ENCODE assay signal across 13 mouse cellular contexts in the genomic region with DNA sequence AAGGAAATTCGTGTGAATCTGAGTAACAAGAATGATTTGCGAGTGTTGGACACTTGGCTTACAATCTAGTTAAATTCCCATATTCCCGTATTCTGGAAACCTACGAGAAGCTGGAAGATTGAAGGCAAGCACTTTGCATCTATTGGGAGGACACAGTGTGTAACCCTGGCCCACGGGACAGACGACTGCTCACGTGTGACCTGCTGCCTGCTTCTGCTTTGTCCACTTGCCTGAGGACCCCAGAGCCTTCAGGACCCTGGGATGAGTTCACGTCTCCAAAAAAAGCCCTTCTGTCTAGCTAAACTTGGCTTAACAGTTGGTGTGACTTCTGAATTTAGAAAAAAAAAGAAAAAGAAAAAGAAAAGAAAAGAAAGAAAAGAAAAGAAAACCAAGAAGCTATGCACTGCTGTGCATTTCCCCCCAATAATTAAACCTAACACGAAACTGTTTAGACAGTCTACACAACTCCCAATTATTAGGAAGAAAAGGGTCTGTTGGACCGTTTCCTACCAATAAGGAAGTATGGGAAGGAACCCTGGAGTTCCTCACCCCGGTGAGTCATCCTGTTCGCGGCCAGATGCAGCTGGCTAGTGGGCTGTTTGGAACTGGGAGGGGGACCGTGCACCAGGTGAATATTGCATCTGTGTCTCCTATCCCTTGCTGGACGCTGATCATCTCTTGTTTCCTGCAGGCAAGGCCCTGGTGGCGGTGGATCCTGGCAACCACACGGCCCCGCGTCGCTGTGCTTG. TPM values are rescaled to one million over a fixed set of nuclear protein-coding genes. Genes with fewer than 3 reads are reported as not detected.
DNase-seq lines count a peak whose midpoint lies in the region; ATAC-seq lines count a peak whose summit lies in the region.
"Had no signal": no experiment of that assay in that cellular context is flagged by ENCODE, and none has a peak within 500 bp of the region (broad histone marks: within the 10 kb centered on the region; RNA-seq: fewer than 3 reads in every experiment).

No protein-coding gene starts in this region.

- peak; percentile 29 for DNase-seq in 416B (ENCODE audit: low read depth)
- peak; percentile 9 for DNase-seq in WW6 (ENCODE audit: low read depth, low spot score)
- DNase-seq in kidney, postnatal 14 days: peak; percentile 19
- DNase-seq in right cerebral cortex, adult 2 months (ENCODE audit: low spot score in 2 of 2): no peak
- DNase-seq in right cerebral cortex, adult 18-20 months: no peak
- DNase-seq: adrenal gland, postnatal 14 days; cerebellum, adult 2 months had no signal

- H3K4me1 ChIP-seq in hindbrain, embryonic 15.5 days (replicated peaks): no peaks in the 10 kb centered on the region
- no peaks in the 10 kb centered on the region; the same call in 1 of the 2 replicates for H3K4me1 ChIP-seq in hindbrain, embryonic 12.5 days

- WGBS in hindbrain, embryonic 15.5 days: 75% methylated on average over 20 of the region's 20 CpGs
- WGBS in hindbrain, embryonic 12.5 days: 76% methylated on average over 20 of the region's 20 CpGs

- no peak overlapping the region for H3K9ac ChIP-seq in hindbrain, embryonic 15.5 days
- H3K9ac ChIP-seq in hindbrain, embryonic 12.5 days: no peak overlapping the region

- H3K9me3 ChIP-seq in hindbrain, embryonic 15.5 days: no peaks in the 10 kb centered on the region
- H3K9me3 ChIP-seq in hindbrain, embryonic 12.5 days (replicated peaks): no peaks in the 10 kb centered on the region
- H3K9me3 ChIP-seq: heart, embryonic 10.5 days had no signal

- H3K36me3 ChIP-seq in hindbrain, embryonic 15.5 days: no peaks in the 10 kb centered on the region
- H3K36me3 ChIP-seq in hindbrain, embryonic 12.5 days: no peaks in the 10 kb centered on the region
- H3K36me3 ChIP-seq: heart, embryonic 10.5 days had no signal

- H3K4me3 ChIP-seq in hindbrain, embryonic 15.5 days: no peak overlapping the region
- no peak overlapping the region for H3K4me3 ChIP-seq in hindbrain, embryonic 12.5 days
- H3K4me3 ChIP-seq: heart, embryonic 10.5 days had no signal

- peak; percentile 19; the same call in 1 of the 2 replicates for ATAC-seq in hindbrain, embryonic 15.5 days (ENCODE audit: low FRiP score, low read depth)
- no peak for ATAC-seq in hindbrain, embryonic 12.5 days (ENCODE audit: low FRiP score)
- ATAC-seq in inflammation-experienced regulatory T-cells, adult 6 months: no peak

- H3K27ac ChIP-seq in hindbrain, embryonic 15.5 days (replicated peaks): no peak overlapping the region
- H3K27ac ChIP-seq in hindbrain, embryonic 12.5 days: no peak overlapping the region
- H3K27ac ChIP-seq: heart, embryonic 10.5 days; macrophage had no signal

- H3K27me3 ChIP-seq in hindbrain, embryonic 15.5 days: no peaks in the 10 kb centered on the region
- no peaks in the 10 kb centered on the region for H3K27me3 ChIP-seq in hindbrain, embryonic 12.5 days
- H3K27me3 ChIP-seq: CH12.LX had no signal

- H3K4me2 ChIP-seq in hindbrain, embryonic 15.5 days: no peak overlapping the region
- H3K4me2 ChIP-seq in hindbrain, embryonic 12.5 days (replicated peaks): no peak overlapping the region

RNA-seq across cellular contexts. Expression of a gene that starts 32.6 kb away (rescaled TPM):
- 0.73 and 0.93 TPM in 2 replicates for polyA plus RNA-seq in hindbrain, embryonic 15.5 days (2015; fragmentation: Nextera tagmentation; extraction: Ambion mirVana)
- 0.30 and 0.52 TPM in 2 replicates for polyA plus RNA-seq in hindbrain, embryonic 12.5 days (2016; fragmentation: Nextera tagmentation; extraction: Ambion mirVana)
- polyA plus RNA-seq in inflammation-experienced regulatory T-cells, adult 6 months (2017; shearing (Covaris generic)): not detected

Comparison
In these comparisons a context has a peak if more than half of its experiments do, and no peak if none do; other contexts are left out.
1. DNase-seq: peak in 416B (single experiment), WW6 (single experiment) and kidney, postnatal 14 days (single experiment); none in right cerebral cortex, adult 2 months (0 of 2) and right cerebral cortex, adult 18-20 months (single experiment).